Mouse (Mus musculus) CH12.LX (cell line): Measurements from ENCODE around the gene Trpc5.

Experiments used
- JUND ChIP-seq: conservative IDR thresholded peaks from 2 replicates; pipeline ENCODE4 v1.6.1; 2011; ENCODE audit warnings: low read depth, low read length, improper control_type of control experiment
- RAD21 ChIP-seq: IDR thresholded peaks from 2 replicates; pipeline ENCODE4 v1.6.1; 2011; ENCODE audit warnings: low read depth, mild to moderate bottlenecking, low read length, improper control_type of control experiment, moderate library complexity

- no peak for TF ChIP-seq RAD21
- no peak for TF ChIP-seq JUND
Observed at GRCm38 (mm10) chrX:144335332-144336015, 352.5 kb downstream of the Trpc5 start.
